Mouse (Mus musculus) cerebellum, postnatal 10 days (tissue): ENCODE data around the gene Nuak2.

Experiments
- DNase-seq, 2 experiments: peaks; one replicate each; pipeline ENCODE4 v3.0.0; 2021; ENCODE audit warnings: mixed read lengths in 2 of 2

Nuak2 gene

GRCm38 (mm10) chr1:132355162-132355601, 39.3 kb downstream of the Nuak2 start:
- DNase-seq, result peak; percentile 49 to 58

GRCm38 (mm10) chr1:132355841-132356242, 39.9 kb downstream of the Nuak2 start:
- DNase-seq, result peak; percentile 92 to 95

- DNase-seq, result no peak
Measured at GRCm38 (mm10) chr1:132356841-132357240, 40.9 kb downstream of the Nuak2 start.

- no peak for DNase-seq
Measured at GRCm38 (mm10) chr1:132361959-132362358, 46.0 kb downstream of the Nuak2 start.

GRCm38 (mm10) chr1:132364388-132364787, 48.5 kb downstream of the Nuak2 start:
- no peak for DNase-seq

- DNase-seq, result peak; percentile 77 to 83
Measured at GRCm38 (mm10) chr1:132364896-132365557, 49.1 kb downstream of the Nuak2 start.

- no peak for DNase-seq
Measured at GRCm38 (mm10) chr1:132365645-132366044, 49.7 kb downstream of the Nuak2 start.

GRCm38 (mm10) chr1:132366235-132366634, 50.3 kb downstream of the Nuak2 start:
- no peak for DNase-seq

GRCm38 (mm10) chr1:132366937-132367336, 51.0 kb downstream of the Nuak2 start:
- no peak for DNase-seq

GRCm38 (mm10) chr1:132367692-132368506, 52.0 kb downstream of the Nuak2 start:
- peak; percentile 94 to 96 for DNase-seq

GRCm38 (mm10) chr1:132370681-132371173, 54.8 kb downstream of the Nuak2 start:
- peak in 1 of 2 experiments; percentile 43 for DNase-seq

- DNase-seq, result no peak
Measured at GRCm38 (mm10) chr1:132371298-132372081, 55.6 kb downstream of the Nuak2 start.

- no peak for DNase-seq
Measured at GRCm38 (mm10) chr1:132372354-132372753, 56.4 kb downstream of the Nuak2 start.

- peak in 1 of 2 experiments; percentile 28 for DNase-seq
Measured at GRCm38 (mm10) chr1:132372896-132373534, 57.1 kb downstream of the Nuak2 start.

- DNase-seq, result peak; percentile 73 to 77
Measured at GRCm38 (mm10) chr1:132374140-132374872, 58.4 kb downstream of the Nuak2 start.

- no peak for DNase-seq
Measured at GRCm38 (mm10) chr1:132374873-132375244, 58.9 kb downstream of the Nuak2 start.

- no peak for DNase-seq
Measured at GRCm38 (mm10) chr1:132375256-132375655, 59.3 kb downstream of the Nuak2 start.

GRCm38 (mm10) chr1:132376211-132377054, 60.5 kb downstream of the Nuak2 start:
- DNase-seq, result no peak

- no peak for DNase-seq
Measured at GRCm38 (mm10) chr1:132377055-132377365, 61.1 kb downstream of the Nuak2 start.

- DNase-seq, result no peak
Measured at GRCm38 (mm10) chr1:132377811-132378210, 61.9 kb downstream of the Nuak2 start.

- DNase-seq, result peak in 1 of 2 experiments; percentile 43
Measured at GRCm38 (mm10) chr1:132380550-132381100, 64.7 kb downstream of the Nuak2 start.
